Mouse (Mus musculus) liver, embryonic 15.5 days (tissue): ENCODE measurements at regions not wholly inside any gene's neighbourhood (a gene's known extent, or its start where the extent isn't known, plus 50 kb on each side); places are given as distances from the start of the nearest gene placed in this dataset.

Experiments used
- ATAC-seq: fragments of 200-750 bp; cut with Nextera tagmentation; 2 replicates; pipeline ENCODE4 v1.8.0; 2017; ENCODE audit warnings: moderate number of reproducible peaks, mild to moderate bottlenecking, moderate library complexity; ENCODE audit not compliant: insufficient read depth
- H3K27ac ChIP-seq: fragments of 300-500 bp; sonication (generic); replicated peaks from 2 replicates; pipeline ENCODE4 v1.5.1; 2015; ENCODE audit warnings: mild to moderate bottlenecking, inconsistent platforms
- H3K27me3 ChIP-seq: fragments of 300-500 bp; sonication (generic); 2 replicates; pipeline ENCODE4 v1.6.1; 2015; ENCODE audit warnings: mild to moderate bottlenecking, inconsistent platforms
- H3K36me3 ChIP-seq: fragments of 300-500 bp; sonication (generic); replicated peaks from 2 replicates; pipeline ENCODE4 v1.6.1; 2015; ENCODE audit warnings: moderate library complexity, mild to moderate bottlenecking, inconsistent platforms
- H3K4me1 ChIP-seq: fragments of 300-500 bp; sonication (generic); replicated peaks from 2 replicates; pipeline ENCODE4 v1.6.1; 2015; ENCODE audit warnings: inconsistent platforms
- H3K4me2 ChIP-seq: fragments of 300-500 bp; sonication (generic); 2 replicates; pipeline ENCODE4 v1.6.1; 2015; ENCODE audit warnings: moderate library complexity, mild to moderate bottlenecking, inconsistent platforms
- H3K4me3 ChIP-seq: fragments of 300-500 bp; sonication (generic); replicated peaks from 2 replicates; pipeline ENCODE4 v1.5.1; 2015; ENCODE audit warnings: mild to moderate bottlenecking, inconsistent platforms
- H3K9ac ChIP-seq: fragments of 300-500 bp; sonication (generic); 2 replicates; pipeline ENCODE4 v1.6.1; 2015; ENCODE audit warnings: moderate library complexity, mild to moderate bottlenecking, inconsistent platforms
- H3K9me3 ChIP-seq: fragments of 300-500 bp; sonication (generic); replicated peaks from 2 replicates; pipeline ENCODE4 v1.6.1; 2016; ENCODE audit warnings: inconsistent platforms
- WGBS: fragments of 180-500 bp; shearing (Covaris S2); methylation state at CpG from one replicate; pipeline ENCODE4 v1.1.7; 2015; ENCODE audit warnings: mixed read lengths; ENCODE audit not compliant: insufficient replicate concordance; 5-methylcytosine and 5-hydroxymethylcytosine counted together

DNA sequence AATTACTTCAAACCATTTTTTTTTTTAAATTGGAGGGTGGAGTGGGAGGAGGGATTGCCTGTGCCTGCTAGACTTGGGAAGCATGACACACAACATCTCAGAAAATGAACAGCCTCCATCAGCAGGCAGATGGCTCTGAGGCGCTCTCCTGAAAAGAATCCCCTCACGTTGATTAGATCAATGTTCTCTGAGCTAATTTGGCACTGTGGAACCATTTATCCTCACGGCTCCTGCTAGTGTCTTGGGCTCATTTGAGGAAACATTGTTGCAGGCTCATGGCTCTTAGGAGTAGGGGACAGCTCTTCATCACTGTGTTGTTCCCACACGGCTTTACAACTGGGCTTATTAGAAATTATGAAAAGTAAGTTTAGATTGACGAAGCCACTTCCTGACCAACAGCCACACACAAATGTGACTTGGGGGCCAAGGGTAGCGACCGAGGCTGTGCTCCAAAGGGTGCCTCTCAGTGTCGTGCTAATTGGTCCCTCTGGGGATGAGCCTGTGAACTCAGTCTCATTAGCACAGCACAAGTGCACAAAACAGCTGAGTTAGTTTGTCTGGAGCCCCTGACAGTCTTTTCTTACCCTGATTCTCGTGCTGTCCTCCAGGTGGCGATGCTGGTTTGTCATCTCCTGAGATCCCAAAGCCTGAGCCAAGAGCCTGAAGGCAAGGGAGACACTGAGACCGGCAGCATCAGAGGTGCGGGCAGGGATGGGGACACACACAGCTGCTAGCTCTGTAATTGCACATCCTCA lies 74.2 kb upstream of the Caprin1 start:
- Histone ChIP-seq H3K27me3 (no peaks in the 10 kb centered on the region; the same call in 1 of the 2 replicates), H3K4me2 (0 out of 2 replicates have a peak overlapping the region, but pooled peaks have one; percentile 13), H3K4me1 (peaks cover 62% of the 10 kb centered on the region), H3K36me3 (no peaks in the 10 kb centered on the region), H3K9ac (0 out of 2 replicates have a peak overlapping the region, but pooled peaks have one; percentile 13), H3K4me3 (no peak overlapping the region), H3K9me3 (no peaks in the 10 kb centered on the region), H3K27ac (peak overlapping the region; percentile 75)
- whole genome bisulfite sequencing, result 24% methylated on average over 12 of the region's 12 CpGs
- ATAC-seq, result peak; percentile 58

DNA sequence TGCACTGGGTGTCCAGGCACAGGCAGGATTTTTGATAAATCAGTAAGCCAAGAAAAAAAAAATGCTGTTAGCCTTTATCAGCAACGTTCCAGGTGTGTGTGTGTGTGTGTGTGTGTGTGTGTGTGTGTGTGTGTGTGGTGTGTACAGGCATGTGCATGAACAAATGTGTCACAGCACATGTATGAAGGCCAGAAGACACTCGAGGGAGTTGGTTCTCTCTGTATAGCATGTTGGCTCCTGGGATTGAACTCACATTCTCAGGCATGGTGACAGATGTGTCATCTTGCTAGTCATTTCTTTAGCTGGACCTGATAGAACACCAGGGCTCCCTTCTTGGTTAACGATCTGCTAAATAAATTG lies 74.8 kb upstream of the Caprin1 start:
- peak overlapping the region; percentile 75 for H3K27ac ChIP-seq
- H3K4me2 ChIP-seq, result 0 out of 2 replicates have a peak overlapping the region, but pooled peaks have one; percentile 13
- ATAC-seq, result peak; percentile 38
- H3K4me1 ChIP-seq, result peaks cover 62% of the 10 kb centered on the region
- 36% methylated on average over 3 of the region's 3 CpGs for WGBS
- H3K27me3 ChIP-seq, result no peaks in the 10 kb centered on the region; the same call in 1 of the 2 replicates
- no peaks in the 10 kb centered on the region for H3K36me3 ChIP-seq
- no peak overlapping the region for H3K4me3 ChIP-seq
- no peak overlapping the region for H3K9ac ChIP-seq
- H3K9me3 ChIP-seq, result no peaks in the 10 kb centered on the region

DNA sequence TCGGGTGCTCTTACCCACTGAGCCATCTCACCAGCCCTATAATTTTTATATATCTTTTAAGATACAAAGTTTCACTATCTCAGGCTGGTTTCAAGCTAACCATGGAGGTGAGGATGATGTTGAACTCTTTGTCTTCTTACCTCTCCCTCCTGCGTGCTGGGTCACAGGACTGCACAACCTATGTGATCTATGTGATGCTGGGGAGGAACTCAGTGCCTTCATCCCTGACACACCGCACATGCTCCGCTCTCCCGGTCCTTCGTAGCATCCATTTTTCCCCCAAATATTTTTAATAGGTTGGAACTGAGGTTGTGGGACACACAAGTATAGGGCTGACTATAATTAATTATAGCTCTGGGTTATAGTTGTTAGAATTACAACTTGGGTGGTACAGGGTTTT lies 75.9 kb upstream of the Caprin1 start:
- Histone ChIP-seq H3K4me1 (peaks cover 67% of the 10 kb centered on the region), H3K4me2 (no peak overlapping the region), H3K27me3 (no peaks in the 10 kb centered on the region; the same call in 1 of the 2 replicates), H3K9me3 (no peaks in the 10 kb centered on the region), H3K27ac (peak overlapping the region; percentile 75), H3K36me3 (no peaks in the 10 kb centered on the region), H3K4me3 (no peak overlapping the region), H3K9ac (no peak overlapping the region)
- WGBS, result 88% methylated on average over 6 of the region's 6 CpGs
- no peak for ATAC-seq

DNA sequence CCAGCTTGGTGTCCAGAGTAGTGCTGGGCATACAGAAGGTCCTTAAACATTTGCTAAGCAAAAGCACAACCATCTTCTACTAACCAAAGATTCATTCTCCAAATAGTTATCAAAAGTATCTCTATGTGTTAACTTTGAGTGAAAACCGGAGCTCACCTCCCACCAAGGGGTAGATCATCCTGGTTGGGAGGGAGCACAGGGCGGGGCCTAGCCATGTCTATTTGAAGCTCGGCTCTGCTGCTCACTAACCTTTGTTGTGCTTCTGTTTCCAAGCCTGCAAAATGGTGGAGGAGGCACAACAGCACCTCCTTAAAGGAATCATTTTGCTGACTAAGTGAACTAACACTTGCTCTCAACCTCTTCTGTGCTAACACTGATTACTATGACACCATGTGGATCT lies 77.0 kb upstream of the Caprin1 start:
- H3K27ac ChIP-seq, result peak overlapping the region; percentile 75
- 44% methylated on average over 3 of the region's 3 CpGs for WGBS
- H3K36me3 ChIP-seq, result no peaks in the 10 kb centered on the region
- peak overlapping the region; percentile 2; the same call in 1 of the 2 replicates for H3K4me2 ChIP-seq
- ATAC-seq, result no peak
- H3K9me3 ChIP-seq, result no peaks in the 10 kb centered on the region
- H3K4me1 ChIP-seq, result peaks cover 60% of the 10 kb centered on the region
- peak overlapping the region; percentile 26; the same call in 1 of the 2 replicates for H3K9ac ChIP-seq
- no peak overlapping the region for H3K4me3 ChIP-seq
- H3K27me3 ChIP-seq, result no peaks in the 10 kb centered on the region

DNA sequence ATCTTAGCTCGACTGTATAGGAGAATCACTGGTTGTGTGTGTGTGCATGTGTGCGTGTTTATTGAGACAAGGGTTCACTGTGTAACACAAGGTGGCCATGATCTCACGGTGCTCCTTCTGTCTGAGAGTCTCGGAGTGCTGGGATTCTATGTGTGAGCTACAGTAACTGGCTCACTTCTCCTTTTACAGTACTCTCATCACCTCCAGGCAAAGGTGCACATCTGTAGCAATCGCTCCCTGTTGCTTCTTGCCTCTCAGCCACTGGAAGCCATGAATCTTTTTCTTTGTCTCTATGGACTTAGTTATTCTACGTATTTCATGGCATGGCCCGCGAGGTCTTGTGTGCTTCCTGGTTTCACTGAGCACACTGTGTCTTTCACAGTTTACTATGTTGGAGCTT lies 78.3 kb upstream of the Caprin1 start:
- Histone ChIP-seq H3K36me3 (no peaks in the 10 kb centered on the region), H3K27me3 (no peaks in the 10 kb centered on the region), H3K4me1 (peaks cover 68% of the 10 kb centered on the region), H3K4me3 (no peak overlapping the region), H3K9ac (no peak overlapping the region), H3K27ac (peak overlapping the region; percentile 29; the same call in 1 of the 2 replicates), H3K4me2 (no peak overlapping the region), H3K9me3 (no peaks in the 10 kb centered on the region)
- ATAC-seq, result no peak
- 77% methylated on average over 8 of the region's 8 CpGs for WGBS

DNA sequence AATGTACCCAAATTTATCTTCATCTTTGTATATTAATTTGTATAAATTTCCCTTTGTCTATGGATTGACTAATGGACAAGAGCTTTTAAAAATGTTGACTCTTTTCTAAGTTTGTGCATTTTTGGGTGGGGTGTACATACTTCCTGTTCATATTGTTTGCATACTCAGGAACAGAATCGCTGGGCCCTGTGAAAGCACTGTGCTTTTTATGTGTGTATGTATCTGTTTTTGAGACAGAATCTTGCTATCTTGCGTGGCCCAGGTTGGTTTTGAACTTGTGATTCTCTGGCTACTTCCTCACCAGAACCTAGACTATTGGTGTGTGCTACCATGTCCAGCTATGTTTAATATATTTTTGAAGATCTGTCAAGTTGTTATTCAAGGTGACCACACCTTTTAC lies 78.8 kb upstream of the Caprin1 start:
- WGBS, result 67% methylated on average over 2 of the region's 2 CpGs
- Histone ChIP-seq H3K4me2 (no peak overlapping the region), H3K27ac (0 out of 2 replicates have a peak overlapping the region, but pooled peaks have one; percentile 2), H3K36me3 (no peaks in the 10 kb centered on the region), H3K9me3 (no peaks in the 10 kb centered on the region), H3K9ac (no peak overlapping the region), H3K4me3 (no peak overlapping the region), H3K4me1 (peaks cover 69% of the 10 kb centered on the region), H3K27me3 (no peaks in the 10 kb centered on the region)
- no peak for ATAC-seq

DNA sequence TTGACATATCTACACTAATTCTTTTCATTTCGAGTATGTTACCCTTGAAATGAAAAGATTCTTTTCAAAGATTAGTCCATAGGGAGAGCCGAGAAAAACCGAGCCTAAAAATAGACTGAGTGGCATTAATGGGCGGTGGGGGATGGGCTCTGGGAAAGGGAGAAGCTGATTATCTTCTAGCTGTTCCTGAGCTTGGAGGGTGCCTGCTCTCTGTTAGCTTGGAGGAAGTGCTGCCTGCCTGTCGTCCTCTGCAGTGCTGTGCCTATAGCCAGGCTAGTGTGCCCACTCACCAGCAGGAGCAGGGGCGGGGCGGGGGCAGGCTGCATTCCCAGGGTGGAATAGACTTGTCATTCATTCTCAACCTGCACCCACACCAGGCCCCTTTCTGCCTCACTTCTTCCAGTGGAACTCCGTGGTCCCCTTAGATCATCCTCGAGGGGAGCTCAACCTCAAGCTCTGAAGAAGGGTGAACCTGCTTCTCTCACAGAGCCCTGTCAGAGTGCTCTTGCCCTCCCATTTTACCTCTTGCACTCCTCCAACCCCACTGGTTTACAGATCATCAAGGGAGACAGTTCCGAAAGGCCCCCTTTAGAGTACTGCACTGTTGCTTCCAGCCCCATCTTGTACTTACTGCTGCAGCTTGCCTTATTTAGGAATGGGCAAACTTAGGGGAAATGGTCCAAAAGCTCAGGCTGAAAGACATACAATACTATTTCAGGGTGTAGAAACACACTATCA lies 76.6 kb upstream of the Lmo2 start:
- 15% methylated on average over 10 of the region's 10 CpGs for WGBS
- Histone ChIP-seq H3K27ac (peak overlapping the region; percentile 65), H3K4me3 (no peak overlapping the region), H3K4me2 (peak overlapping the region; percentile 32), H3K9me3 (no peaks in the 10 kb centered on the region), H3K36me3 (no peaks in the 10 kb centered on the region), H3K4me1 (peaks cover 43% of the 10 kb centered on the region), H3K9ac (peak overlapping the region; percentile 50), H3K27me3 (no peaks in the 10 kb centered on the region)
- peak; percentile 71 for ATAC-seq

DNA sequence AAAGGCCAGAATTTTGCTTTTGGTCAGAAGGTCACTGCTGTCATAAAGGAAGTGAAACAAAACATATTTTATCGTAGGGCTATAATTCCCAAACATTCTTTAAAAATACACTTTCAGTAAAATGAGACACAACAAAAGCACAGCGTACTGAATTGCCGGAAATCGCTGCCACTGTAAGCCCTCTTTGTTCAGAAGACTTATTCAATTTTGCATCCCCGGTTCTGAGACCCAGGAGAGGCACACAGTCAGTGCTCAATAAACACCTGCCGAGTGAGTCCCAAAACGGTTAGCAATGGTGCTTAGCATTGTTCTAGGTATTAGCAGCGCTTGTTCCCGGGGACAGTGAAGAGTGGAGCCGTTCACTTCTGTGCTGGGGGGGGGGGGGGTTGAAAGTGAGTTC lies 72.9 kb upstream of the Lmo2 start:
- WGBS, result 78% methylated on average over 10 of the region's 10 CpGs

DNA sequence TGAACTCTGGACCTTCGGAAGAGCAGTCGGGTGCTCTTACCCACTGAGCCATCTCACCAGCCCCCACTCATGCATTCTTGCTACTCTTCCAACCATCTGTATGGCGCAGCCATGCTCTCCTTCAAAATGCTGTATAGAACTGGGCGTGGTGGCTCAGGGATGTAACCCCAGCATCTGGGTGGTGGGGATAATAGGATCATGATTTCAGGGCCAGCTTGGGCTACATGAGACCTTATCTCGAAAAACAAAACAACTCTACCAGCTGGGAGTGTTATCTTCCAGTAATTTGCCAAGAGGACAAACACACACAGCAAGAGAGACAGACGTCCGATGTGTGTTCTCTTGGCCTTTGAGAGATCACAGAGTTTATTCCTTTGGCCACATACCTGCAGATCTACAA lies 69.8 kb upstream of the Lmo2 start:
- Histone ChIP-seq H3K36me3 (no peaks in the 10 kb centered on the region), H3K4me2 (0 out of 2 replicates have a peak overlapping the region, but pooled peaks have one; percentile 2), H3K4me1 (peaks cover 78% of the 10 kb centered on the region), H3K9ac (peak overlapping the region; percentile 31; the same call in 1 of the 2 replicates), H3K4me3 (no peak overlapping the region), H3K27ac (peak overlapping the region; percentile 99), H3K27me3 (no peaks in the 10 kb centered on the region), H3K9me3 (no peaks in the 10 kb centered on the region)
- WGBS, result 46% methylated on average over 7 of the region's 7 CpGs
- peak; percentile 88 for ATAC-seq

More for the DNA sequence above, 72.9 kb upstream of the Lmo2 start:
- H3K9me3 ChIP-seq, result no peaks in the 10 kb centered on the region
- no peak overlapping the region for H3K27ac ChIP-seq
- no peak overlapping the region for H3K4me2 ChIP-seq
- no peaks in the 10 kb centered on the region for H3K27me3 ChIP-seq
- H3K4me3 ChIP-seq, result no peak overlapping the region
- ATAC-seq, result no peak
- H3K36me3 ChIP-seq, result no peaks in the 10 kb centered on the region
- peaks cover 67% of the 10 kb centered on the region for H3K4me1 ChIP-seq
- no peak overlapping the region for H3K9ac ChIP-seq

DNA sequence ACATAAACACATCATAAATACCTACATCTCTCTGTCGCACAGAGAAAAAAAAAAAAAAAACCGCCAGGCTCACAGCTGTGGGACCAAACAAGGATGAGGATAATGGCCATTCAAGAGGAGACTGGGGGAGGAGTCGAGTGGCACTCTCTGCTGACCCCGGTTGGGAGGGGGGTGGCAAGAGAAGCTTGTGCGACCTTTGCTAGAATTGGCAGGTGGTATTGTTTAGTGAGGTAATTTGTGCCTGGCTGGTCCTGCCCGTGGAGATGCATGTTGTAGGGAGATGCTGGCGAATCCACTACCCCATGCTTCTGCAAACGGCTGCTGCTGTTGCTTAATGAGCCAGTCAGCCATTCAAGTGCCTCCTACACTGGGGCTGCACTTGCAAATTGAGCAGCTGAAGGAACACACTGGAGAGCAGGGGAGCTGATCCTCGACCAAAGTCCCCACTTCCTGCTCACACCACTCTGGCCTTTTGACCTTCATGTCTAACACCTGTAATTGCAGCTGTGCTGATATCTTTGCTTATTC lies 66.5 kb upstream of the Lmo2 start:
- no peaks in the 10 kb centered on the region for H3K27me3 ChIP-seq
- H3K36me3 ChIP-seq, result no peaks in the 10 kb centered on the region
- no peak overlapping the region for H3K4me3 ChIP-seq
- 51% methylated on average over 9 of the region's 9 CpGs for WGBS
- peak overlapping the region; percentile 99 for H3K27ac ChIP-seq
- peak overlapping the region; percentile 22; the same call in 1 of the 2 replicates for H3K9ac ChIP-seq
- no peaks in the 10 kb centered on the region for H3K9me3 ChIP-seq
- H3K4me1 ChIP-seq, result peaks cover 96% of the 10 kb centered on the region
- ATAC-seq, result no peak
- no peak overlapping the region for H3K4me2 ChIP-seq

DNA sequence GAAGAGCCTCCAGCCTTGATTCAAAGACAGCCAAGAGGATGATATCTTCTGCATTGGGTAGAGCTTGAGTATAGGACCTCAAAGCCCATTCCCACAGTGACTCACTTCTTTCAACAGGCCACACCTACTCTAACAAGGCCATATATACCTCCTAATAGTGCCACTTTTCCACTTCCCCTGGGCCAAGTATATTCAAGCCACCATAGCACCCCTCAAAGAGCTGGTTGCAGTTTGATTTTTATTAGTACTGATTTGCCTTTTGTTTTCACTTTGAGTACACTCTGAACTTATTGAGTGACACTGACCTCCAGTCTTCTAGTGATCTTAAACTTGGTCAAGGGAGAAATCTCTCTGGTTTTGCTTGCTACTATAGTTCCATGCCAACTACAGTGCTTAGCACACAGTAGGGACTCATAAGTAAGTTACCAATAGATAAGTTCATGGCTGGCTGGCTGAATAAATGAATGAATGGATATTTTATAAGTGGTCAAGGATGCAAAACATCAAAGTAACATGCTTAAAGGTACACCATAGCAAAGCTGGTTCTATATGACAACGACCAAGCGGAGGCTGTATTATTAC lies 64.5 kb upstream of the Lmo2 start:
- H3K9ac ChIP-seq, result peak overlapping the region; percentile 16
- H3K27me3 ChIP-seq, result no peaks in the 10 kb centered on the region
- peaks cover 95% of the 10 kb centered on the region for H3K4me1 ChIP-seq
- peak overlapping the region; percentile 99 for H3K27ac ChIP-seq
- no peaks in the 10 kb centered on the region for H3K9me3 ChIP-seq
- 23% methylated on average over 2 of the region's 2 CpGs for WGBS
- H3K4me3 ChIP-seq, result no peak overlapping the region
- H3K4me2 ChIP-seq, result peak overlapping the region; percentile 75
- H3K36me3 ChIP-seq, result no peaks in the 10 kb centered on the region
- ATAC-seq, result no peak
